Mouse (Mus musculus) naive thymus-derived CD4-positive, alpha-beta T cell, adult 2 months (primary cell): ENCODE measurements at regions not wholly inside any gene's neighbourhood (a gene's known extent, or its start where the extent isn't known, plus 50 kb on each side); places are given as distances from the start of the nearest gene placed in this dataset.

ENCODE experiments used
- DNase-seq: peaks from one replicate; pipeline ENCODE4 v3.0.0-alpha.2; 2011; ENCODE audit warnings: low read depth

GRCm38 (mm10) chr5:119580395-119580794 is 90.1 kb upstream of the Tbx3 start:
- no peak for DNase-seq

- DNase-seq: no peak
Observed at GRCm38 (mm10) chr5:119580798-119581197, 89.7 kb upstream of the Tbx3 start.

- no peak for DNase-seq
Observed at GRCm38 (mm10) chr5:119584389-119584788, 86.1 kb upstream of the Tbx3 start.

GRCm38 (mm10) chr5:119584914-119585313 is 85.6 kb upstream of the Tbx3 start:
- no peak for DNase-seq

- no peak for DNase-seq
Observed at GRCm38 (mm10) chr5:119586391-119587058, 83.9 kb upstream of the Tbx3 start.

GRCm38 (mm10) chr5:119587239-119587811 is 83.1 kb upstream of the Tbx3 start:
- no peak for DNase-seq

GRCm38 (mm10) chr5:119588340-119589272 is 81.9 kb upstream of the Tbx3 start:
- no peak for DNase-seq

- DNase-seq: no peak
Observed at GRCm38 (mm10) chr5:119591271-119591670, 79.2 kb upstream of the Tbx3 start.

GRCm38 (mm10) chr5:119592891-119593290 is 77.6 kb upstream of the Tbx3 start:
- no peak for DNase-seq

GRCm38 (mm10) chr5:119594541-119594940 is 75.9 kb upstream of the Tbx3 start:
- DNase-seq: no peak

- no peak for DNase-seq
Observed at GRCm38 (mm10) chr5:119596295-119596993, 74.0 kb upstream of the Tbx3 start.

GRCm38 (mm10) chr5:119596994-119597391 is 73.5 kb upstream of the Tbx3 start:
- no peak for DNase-seq

- DNase-seq: no peak
Observed at GRCm38 (mm10) chr5:119597530-119597929, 72.9 kb upstream of the Tbx3 start.

GRCm38 (mm10) chr5:119598166-119598565 is 72.3 kb upstream of the Tbx3 start:
- DNase-seq: no peak

GRCm38 (mm10) chr5:119601390-119601789 is 69.1 kb upstream of the Tbx3 start:
- DNase-seq: no peak

- DNase-seq: no peak
Observed at GRCm38 (mm10) chr5:119602001-119602400, 68.5 kb upstream of the Tbx3 start.

GRCm38 (mm10) chr5:119605444-119605843 is 65.0 kb upstream of the Tbx3 start:
- DNase-seq: no peak

- DNase-seq: no peak
Observed at GRCm38 (mm10) chr5:119613413-119613812, 57.1 kb upstream of the Tbx3 start.

- no peak for DNase-seq
Observed at GRCm38 (mm10) chr5:119613981-119614770, 56.3 kb upstream of the Tbx3 start.

GRCm38 (mm10) chr5:119615681-119616080 is 54.8 kb upstream of the Tbx3 start:
- no peak for DNase-seq

GRCm38 (mm10) chr5:119617856-119618255 is 52.6 kb upstream of the Tbx3 start:
- no peak for DNase-seq
